Mouse (Mus musculus) brain, adult 2 months (tissue): ENCODE results near the gene Mrps33.

ENCODE experiments used
- DNase-seq: peaks from one replicate; pipeline ENCODE4 v3.0.0; 2011; ENCODE audit warnings: low read depth, low spot score

The Mrps33 gene

DNA sequence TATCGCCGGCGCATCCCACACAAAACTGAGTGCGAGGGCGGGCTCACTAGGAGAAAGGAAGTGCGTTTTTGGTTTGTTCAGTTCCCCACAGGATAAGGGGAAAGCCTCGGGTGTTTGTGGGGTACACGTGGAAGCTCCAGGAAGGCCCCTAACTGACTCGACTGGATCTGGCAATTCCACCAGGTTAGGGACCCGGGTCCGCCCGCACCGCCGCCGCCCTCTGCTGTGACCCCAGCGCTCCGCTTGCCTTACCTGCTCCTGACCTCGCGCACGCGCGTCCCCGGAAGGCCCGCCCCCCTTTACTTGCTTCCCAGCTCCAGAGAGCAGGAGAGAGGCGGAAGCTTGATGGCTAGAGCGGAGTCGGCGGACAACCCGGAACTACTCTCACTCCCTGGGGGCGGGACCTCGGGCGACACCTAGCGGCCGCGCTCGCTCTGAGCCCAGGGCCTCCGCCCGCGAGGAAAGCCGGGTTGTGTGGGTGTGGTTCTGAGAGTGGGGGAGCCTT is at the start of gene Mrps33:
TSS of gene Mrps33 (minus strand) at position 377 of the 505 bp plus-strand sequence.
- DNase-seq, result peak; percentile 99

GRCm38 (mm10) chr6:39849667-39850066 is 38.9 kb upstream of the Mrps33 start:
- DNase-seq, result peak; percentile 65

GRCm38 (mm10) chr6:39848766-39849165 is 38.0 kb upstream of the Mrps33 start:
- DNase-seq, result peak; percentile 43

DNA sequence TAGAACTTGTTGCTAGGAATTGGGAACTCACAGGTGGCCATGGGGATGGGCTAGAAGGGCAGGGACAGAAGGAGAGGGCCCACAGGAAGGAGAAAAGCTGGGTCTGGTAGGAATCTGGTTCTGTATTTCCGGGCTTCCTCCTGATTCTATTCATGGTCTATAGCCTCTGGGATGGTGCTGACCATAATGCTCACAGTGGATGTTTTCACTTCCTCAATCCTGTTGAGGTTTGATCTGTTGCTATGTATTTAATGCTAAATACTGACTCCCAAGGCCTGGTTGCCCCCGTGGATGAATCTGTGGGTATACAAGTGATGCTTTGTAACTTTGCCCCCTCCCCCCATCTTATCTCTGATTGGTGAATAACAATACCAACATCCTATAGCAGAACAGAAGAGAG is 36.8 kb upstream of the Mrps33 start:
- DNase-seq, result no peak

DNA sequence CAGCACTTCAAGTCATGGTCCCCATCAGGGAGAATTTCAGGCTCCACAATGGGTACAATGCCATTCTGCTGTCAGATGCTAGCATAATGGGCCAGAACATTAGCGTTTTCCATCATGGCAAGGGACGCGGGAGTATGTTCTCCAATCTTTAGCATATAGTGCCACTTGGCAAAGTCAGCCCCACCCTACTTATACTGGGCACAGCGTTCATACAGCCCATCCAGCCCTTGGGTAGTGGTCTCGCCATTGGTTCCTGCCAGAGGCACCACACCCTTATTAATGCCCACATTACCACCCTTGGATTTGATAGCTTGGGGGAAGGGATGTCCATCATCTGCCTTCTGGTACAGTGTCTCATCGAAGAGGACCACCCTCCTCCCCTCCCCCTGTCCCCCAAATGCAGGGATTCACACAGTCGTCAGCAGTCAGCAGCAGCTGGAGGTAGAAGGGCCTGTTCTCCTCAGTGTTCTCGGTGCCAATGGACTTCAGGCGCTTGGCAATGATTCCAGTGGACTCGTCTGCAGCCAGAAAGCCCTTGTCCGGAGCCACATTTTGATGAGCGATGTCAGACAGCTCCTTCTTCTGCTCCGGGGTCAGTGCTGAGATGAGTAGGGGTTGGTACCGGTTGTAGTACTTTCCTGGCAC is 33.0 kb upstream of the Mrps33 start:
- no peak for DNase-seq

- DNase-seq, result peak; percentile 25
Measured at GRCm38 (mm10) chr6:39828736-39829135, 17.9 kb upstream of the Mrps33 start.

- no peak for DNase-seq
Measured at GRCm38 (mm10) chr6:39821241-39821640, 10.5 kb upstream of the Mrps33 start.

- peak; percentile 48 for DNase-seq
Measured at GRCm38 (mm10) chr6:39818922-39819321, 8.1 kb upstream of the Mrps33 start.

- no peak for DNase-seq
Measured at GRCm38 (mm10) chr6:39808511-39808910, 2.3 kb downstream of the Mrps33 start.

GRCm38 (mm10) chr6:39807050-39807560 is 3.7 kb downstream of the Mrps33 start:
- DNase-seq, result peak; percentile 59

DNA sequence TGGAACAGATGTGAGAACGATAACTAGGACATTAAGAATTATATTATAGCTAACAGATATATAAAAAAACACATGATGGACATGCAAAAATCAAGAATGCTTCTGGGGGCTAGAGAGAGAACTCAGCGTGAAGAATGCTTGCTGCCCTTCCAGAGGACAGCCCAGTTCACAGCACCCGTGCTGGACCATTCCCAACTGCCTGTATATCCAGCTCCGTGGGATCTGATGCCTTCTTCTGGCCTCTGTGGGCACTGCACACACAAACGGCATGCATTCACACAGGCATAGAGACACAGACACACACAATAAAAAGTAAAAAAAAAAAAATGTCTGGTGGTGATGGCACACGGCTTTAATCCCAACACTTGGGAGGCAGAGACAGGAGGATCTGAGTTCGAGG is 4.5 kb downstream of the Mrps33 start:
- DNase-seq, result no peak

DNA sequence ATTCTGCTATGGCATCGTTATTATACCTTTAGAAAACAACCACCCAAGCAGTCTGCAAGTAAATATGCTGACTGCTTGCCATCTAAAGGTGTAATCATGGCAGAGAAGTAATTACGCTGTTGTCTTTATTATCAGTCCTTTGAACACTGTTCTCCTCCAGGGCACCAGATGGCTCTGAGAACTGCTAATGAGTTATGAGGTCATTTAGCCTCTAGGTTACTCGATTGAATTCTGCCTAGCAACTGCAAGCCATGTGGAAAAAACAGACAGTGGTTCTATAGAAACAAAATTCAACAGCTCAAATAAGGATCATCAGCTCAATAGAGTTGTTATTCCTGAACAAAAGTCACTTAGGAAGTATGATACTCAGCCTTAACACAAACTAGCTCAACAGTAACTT is 4.9 kb downstream of the Mrps33 start:
- peak; percentile 43 for DNase-seq

DNA sequence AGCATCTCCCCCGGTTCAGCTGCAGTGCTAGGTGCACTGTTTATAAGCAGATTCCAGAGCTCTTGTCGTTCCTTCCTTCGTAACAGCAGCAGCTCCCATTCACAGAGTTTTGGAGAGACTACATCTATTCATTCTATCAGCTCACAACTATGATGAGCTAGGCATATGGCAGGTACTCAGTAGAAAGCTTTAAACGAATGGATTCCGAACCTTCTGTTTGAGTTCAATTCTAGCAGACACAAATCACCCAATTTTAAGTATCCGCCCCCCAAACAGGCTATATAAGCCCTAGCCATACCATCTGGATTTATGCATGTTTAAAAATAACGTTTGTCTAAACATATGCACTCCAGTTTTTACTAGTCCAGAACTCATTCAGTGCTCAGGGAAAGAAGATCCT is 9.8 kb downstream of the Mrps33 start:
- peak; percentile 52 for DNase-seq

GRCm38 (mm10) chr6:39797076-39797475 is 13.7 kb downstream of the Mrps33 start:
- peak; percentile 72 for DNase-seq

GRCm38 (mm10) chr6:39796150-39796549 is 14.6 kb downstream of the Mrps33 start:
- peak; percentile 61 for DNase-seq

DNA sequence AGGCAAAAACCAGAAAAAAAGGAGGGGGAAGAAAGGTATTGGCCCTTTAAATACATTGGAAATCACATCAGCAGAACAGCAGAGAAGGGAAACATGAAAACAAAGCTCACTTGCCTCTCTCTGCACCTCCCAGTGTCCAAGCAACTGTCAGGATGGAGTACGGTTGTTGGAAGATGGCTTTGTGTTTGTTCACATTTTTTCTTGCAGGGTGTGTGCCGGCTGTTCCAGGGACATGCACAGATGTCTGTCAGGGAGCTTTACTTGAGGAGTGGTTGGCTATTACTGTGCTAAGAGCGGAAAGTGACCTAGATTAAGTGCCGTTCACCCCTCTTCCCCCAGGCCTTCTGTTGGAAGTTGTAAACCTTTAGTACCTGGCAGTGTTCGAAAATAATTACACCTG is 19.0 kb downstream of the Mrps33 start:
- no peak for DNase-seq

DNA sequence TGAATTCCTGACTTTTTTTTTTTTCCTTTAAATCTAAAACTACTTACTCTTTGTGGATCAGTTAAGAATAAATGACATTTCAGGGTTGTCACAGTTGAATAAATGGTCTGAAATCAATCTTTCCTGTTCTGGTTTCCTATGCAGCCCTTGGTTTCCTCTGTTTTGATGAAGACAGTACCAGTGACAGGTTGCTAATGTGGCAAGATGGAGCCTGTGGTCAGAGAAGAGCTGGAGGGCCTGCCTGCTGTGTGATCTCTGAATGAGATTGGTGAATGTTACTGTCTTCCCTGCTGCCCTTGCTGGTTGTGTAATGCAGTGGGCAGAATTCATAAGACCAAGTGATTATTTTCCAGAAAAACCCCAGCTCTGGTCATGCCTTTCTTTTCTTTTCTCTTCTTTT is 22.4 kb downstream of the Mrps33 start:
- DNase-seq, result no peak

- DNase-seq, result no peak
Measured at GRCm38 (mm10) chr6:39787783-39788182, 23.0 kb downstream of the Mrps33 start.

DNA sequence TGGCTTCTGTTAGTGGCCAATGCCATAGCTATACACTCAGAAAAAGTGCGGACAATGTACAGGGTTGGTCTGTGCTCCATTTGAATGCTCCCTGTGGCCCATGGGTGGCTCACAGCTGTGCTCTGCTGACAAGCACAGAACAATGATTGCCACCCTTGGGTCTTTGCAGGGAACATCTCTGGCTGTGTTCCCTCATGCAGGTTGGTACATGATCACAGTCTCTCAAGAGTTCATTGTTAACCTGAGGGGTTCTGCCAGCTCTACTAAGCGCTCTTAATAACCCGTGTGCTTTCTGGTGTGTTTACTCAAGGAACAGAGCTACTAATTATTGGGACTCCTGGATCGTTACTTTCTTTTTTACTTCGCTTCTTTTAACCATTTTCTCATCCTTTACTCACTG is 24.8 kb downstream of the Mrps33 start:
- no peak for DNase-seq

GRCm38 (mm10) chr6:39783521-39783920 is 27.3 kb downstream of the Mrps33 start:
- DNase-seq, result no peak

DNA sequence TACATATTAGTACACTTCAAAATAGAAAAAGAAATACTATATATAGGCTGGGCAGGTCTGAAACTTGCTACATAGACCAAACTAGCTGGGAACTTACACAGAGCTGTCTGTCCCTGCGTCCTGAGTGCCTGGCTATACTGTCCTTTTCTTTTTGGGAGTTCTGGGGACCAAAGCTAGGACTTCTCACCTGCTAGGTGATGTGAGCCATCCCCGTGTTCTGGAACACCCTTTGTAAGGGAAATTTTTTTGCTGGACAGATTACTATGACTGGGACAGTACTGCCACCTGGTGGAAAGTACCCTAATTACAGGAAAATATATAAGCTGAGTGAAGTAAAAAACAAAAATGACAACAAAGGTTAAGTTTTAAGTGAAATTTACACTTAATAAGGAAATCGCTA is 28.2 kb downstream of the Mrps33 start:
- DNase-seq, result peak; percentile 47

GRCm38 (mm10) chr6:39781766-39782530 is 28.8 kb downstream of the Mrps33 start:
- no peak for DNase-seq
